Mouse (Mus musculus): ENCODE results near the gene Fut11. TPM values are rescaled to one million over a fixed set of nuclear protein-coding genes. Genes with fewer than 3 reads are reported as not detected.

The Fut11 gene
- polyA plus RNA-seq, 2 experiments = 3.3 to 4.3 TPM

- H3K27me3 ChIP-seq (ENCODE audit: control insufficient read depth, insufficient read depth, low read length) = no peaks in the 10 kb centered on the region
- no peak overlapping the region for H3K4me2 ChIP-seq (ENCODE audit: low read depth)
- H3K4me1 ChIP-seq (replicated peaks; ENCODE audit: control insufficient read depth in 2 of 2, insufficient read depth in 2 of 2, low read length in 1 of 2) = peaks cover 10 to 16% of the 10 kb centered on the region in 2 experiments
- ATAC-seq (ENCODE audit: insufficient read depth) (no peak), DNase-seq (ENCODE audit: low read depth in 3 of 3, low spot score in 3 of 3) (no peak)
- no peak overlapping the region for H3K4me3 ChIP-seq (ENCODE audit: insufficient read depth in 1 of 2, low read depth in 2 of 2, low read length in 2 of 2)
- WGBS (ENCODE audit: insufficient replicate concordance) = 35% methylated on average over 5 of the region's 5 CpGs
- no peak overlapping the region for H3K9ac ChIP-seq (replicated peaks)
- H3K36me3 ChIP-seq (replicated peaks; ENCODE audit: control insufficient read depth, insufficient read depth, low read depth) = peaks cover 69% of the 10 kb centered on the region
- no peak overlapping the region for H3K27ac ChIP-seq
- no peak for TF ChIP-seq EP300 (IDR thresholded peaks at IDR 0.05; ENCODE audit: low read depth)
- TF ChIP-seq CTCF (IDR thresholded peaks at IDR 0.05; ENCODE audit: low read depth) = peak; percentile 89
- H3K9me3 ChIP-seq (ENCODE audit: control insufficient read depth, low read length) = no peaks in the 10 kb centered on the region
Measured at GRCm38 (mm10) chr14:20724043-20724442, 29.3 kb downstream of the Fut11 start.

GRCm38 (mm10) chr14:20725660-20726339, 31.0 kb downstream of the Fut11 start:
- H3K9ac ChIP-seq (replicated peaks) = peak overlapping the region; percentile 23; the same call in 1 of the 2 replicates
- ATAC-seq (ENCODE audit: insufficient read depth) = peak; percentile 69
- no peak for TF ChIP-seq CTCF (IDR thresholded peaks at IDR 0.05; ENCODE audit: low read depth)
- TF ChIP-seq EP300 (IDR thresholded peaks at IDR 0.05; ENCODE audit: low read depth) = no peak
- H3K27ac ChIP-seq = peak overlapping the region; percentile 45
- peaks cover 10 to 16% of the 10 kb centered on the region in 2 experiments for H3K4me1 ChIP-seq (replicated peaks; ENCODE audit: control insufficient read depth in 2 of 2, insufficient read depth in 2 of 2, low read length in 1 of 2)
- no peaks in the 10 kb centered on the region for H3K9me3 ChIP-seq (ENCODE audit: control insufficient read depth, low read length)
- peak overlapping the region; percentile 54 for H3K4me2 ChIP-seq (ENCODE audit: low read depth)
- WGBS (ENCODE audit: insufficient replicate concordance) = 23% methylated on average over 6 of the region's 6 CpGs
- H3K27me3 ChIP-seq (ENCODE audit: control insufficient read depth, insufficient read depth, low read length) = no peaks in the 10 kb centered on the region
- peaks cover 82% of the 10 kb centered on the region for H3K36me3 ChIP-seq (replicated peaks; ENCODE audit: control insufficient read depth, insufficient read depth, low read depth)
- DNase-seq (ENCODE audit: low read depth in 3 of 3, low spot score in 3 of 3) = no peak
- no peak overlapping the region for H3K4me3 ChIP-seq (ENCODE audit: insufficient read depth in 1 of 2, low read depth in 2 of 2, low read length in 2 of 2)

DNA sequence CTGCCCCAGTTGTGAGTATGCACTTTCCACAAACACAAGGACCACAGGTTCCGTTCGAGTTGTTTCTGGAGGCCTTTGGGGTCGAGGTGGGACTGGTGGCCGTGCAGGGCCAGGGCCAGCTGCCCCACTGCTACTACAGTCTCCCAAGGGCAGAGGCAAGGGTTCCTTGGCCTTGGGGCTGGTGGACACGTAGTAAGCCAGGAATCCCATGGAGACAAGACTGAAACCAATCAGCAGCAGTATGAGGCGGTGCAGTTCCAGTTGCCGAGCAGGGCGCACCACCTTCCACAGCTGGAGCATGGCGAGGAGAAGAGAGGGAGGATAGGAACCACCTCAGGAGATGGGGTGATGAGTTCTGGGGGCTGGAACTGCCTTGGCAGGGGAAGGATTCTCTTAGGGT, 35.1 kb downstream of the Fut11 start:
- no peak for TF ChIP-seq EP300 (IDR thresholded peaks at IDR 0.05; ENCODE audit: low read depth)
- no peak for TF ChIP-seq CTCF (IDR thresholded peaks at IDR 0.05; ENCODE audit: low read depth)
- Histone ChIP-seq H3K4me3 (ENCODE audit: insufficient read depth in 1 of 2, low read depth in 2 of 2, low read length in 2 of 2) (no peak overlapping the region), H3K9me3 (ENCODE audit: control insufficient read depth, low read length) (no peaks in the 10 kb centered on the region), H3K4me1 (replicated peaks; ENCODE audit: control insufficient read depth in 2 of 2, insufficient read depth in 2 of 2, low read length in 1 of 2) (peaks cover 32 to 33% of the 10 kb centered on the region in 2 experiments), H3K27me3 (ENCODE audit: control insufficient read depth, insufficient read depth, low read length) (no peaks in the 10 kb centered on the region), H3K36me3 (replicated peaks; ENCODE audit: control insufficient read depth, insufficient read depth, low read depth) (peaks cover 69% of the 10 kb centered on the region), H3K9ac (replicated peaks) (no peak overlapping the region), H3K27ac (no peak overlapping the region), H3K4me2 (ENCODE audit: low read depth) (no peak overlapping the region)
- 91% methylated on average over 9 of the region's 9 CpGs for whole genome bisulfite sequencing (ENCODE audit: insufficient replicate concordance)
- DNase-seq (ENCODE audit: low read depth in 3 of 3, low spot score in 3 of 3) (no peak), ATAC-seq (ENCODE audit: insufficient read depth) (no peak)

DNA sequence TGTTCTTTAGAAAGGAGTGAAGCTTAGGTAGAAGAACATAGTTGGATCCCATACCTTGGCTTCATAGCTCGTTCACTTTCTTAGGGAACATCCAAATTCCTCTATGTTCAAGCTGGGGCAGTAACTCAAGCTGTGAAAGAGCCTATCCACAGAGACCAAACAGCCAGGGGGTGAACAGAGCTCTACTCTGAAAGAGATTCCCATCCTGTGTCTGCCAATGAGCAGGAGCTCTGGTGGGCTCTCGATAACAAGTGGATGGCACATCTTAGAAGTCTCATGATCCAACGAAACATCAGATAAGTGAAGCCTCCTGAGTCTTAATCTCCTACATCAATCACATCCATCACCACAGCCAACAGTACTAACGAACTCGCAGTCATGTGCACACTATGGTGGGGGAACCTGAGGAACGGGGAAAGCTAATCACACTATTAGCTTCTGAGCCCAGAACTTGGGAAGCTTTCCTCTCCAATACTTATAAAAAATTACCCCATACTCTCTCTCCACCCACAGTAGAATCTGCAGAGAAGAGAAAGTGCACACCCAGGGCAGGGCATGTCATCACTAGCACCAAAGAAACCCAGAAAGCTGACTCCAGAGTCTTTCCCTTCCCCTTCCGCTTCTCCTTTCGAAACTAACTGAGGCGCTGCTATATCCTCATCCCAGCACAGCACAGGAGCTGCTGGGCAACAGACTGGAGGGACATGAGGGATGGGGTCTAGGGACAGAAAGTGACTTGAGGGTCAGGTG, 36.3 kb downstream of the Fut11 start:
- Histone ChIP-seq H3K36me3 (replicated peaks; ENCODE audit: control insufficient read depth, insufficient read depth, low read depth) (peaks cover 62% of the 10 kb centered on the region), H3K4me2 (ENCODE audit: low read depth) (peak overlapping the region; percentile 77; the same call in 1 of the 2 replicates), H3K4me1 (replicated peaks; ENCODE audit: control insufficient read depth in 2 of 2, insufficient read depth in 2 of 2, low read length in 1 of 2) (peaks cover 25 to 26% of the 10 kb centered on the region in 2 experiments), H3K27me3 (ENCODE audit: control insufficient read depth, insufficient read depth, low read length) (no peaks in the 10 kb centered on the region), H3K27ac (no peak overlapping the region), H3K9ac (replicated peaks) (no peak overlapping the region), H3K9me3 (ENCODE audit: control insufficient read depth, low read length) (no peaks in the 10 kb centered on the region), H3K4me3 (ENCODE audit: insufficient read depth in 1 of 2, low read depth in 2 of 2, low read length in 2 of 2) (no peak overlapping the region)
- no peak for ATAC-seq (ENCODE audit: insufficient read depth)
- no peak for TF ChIP-seq EP300 (IDR thresholded peaks at IDR 0.05; ENCODE audit: low read depth)
- TF ChIP-seq CTCF (IDR thresholded peaks at IDR 0.05; ENCODE audit: low read depth) = no peak
- 79% methylated on average over 9 of the region's 9 CpGs for WGBS (ENCODE audit: insufficient replicate concordance)
- no peak for DNase-seq (ENCODE audit: low read depth in 3 of 3, low spot score in 3 of 3)

Measured in liver, embryonic 14.5 days (tissue).